Mouse (Mus musculus): ENCODE data around the gene Sh2d4b.

DNA sequence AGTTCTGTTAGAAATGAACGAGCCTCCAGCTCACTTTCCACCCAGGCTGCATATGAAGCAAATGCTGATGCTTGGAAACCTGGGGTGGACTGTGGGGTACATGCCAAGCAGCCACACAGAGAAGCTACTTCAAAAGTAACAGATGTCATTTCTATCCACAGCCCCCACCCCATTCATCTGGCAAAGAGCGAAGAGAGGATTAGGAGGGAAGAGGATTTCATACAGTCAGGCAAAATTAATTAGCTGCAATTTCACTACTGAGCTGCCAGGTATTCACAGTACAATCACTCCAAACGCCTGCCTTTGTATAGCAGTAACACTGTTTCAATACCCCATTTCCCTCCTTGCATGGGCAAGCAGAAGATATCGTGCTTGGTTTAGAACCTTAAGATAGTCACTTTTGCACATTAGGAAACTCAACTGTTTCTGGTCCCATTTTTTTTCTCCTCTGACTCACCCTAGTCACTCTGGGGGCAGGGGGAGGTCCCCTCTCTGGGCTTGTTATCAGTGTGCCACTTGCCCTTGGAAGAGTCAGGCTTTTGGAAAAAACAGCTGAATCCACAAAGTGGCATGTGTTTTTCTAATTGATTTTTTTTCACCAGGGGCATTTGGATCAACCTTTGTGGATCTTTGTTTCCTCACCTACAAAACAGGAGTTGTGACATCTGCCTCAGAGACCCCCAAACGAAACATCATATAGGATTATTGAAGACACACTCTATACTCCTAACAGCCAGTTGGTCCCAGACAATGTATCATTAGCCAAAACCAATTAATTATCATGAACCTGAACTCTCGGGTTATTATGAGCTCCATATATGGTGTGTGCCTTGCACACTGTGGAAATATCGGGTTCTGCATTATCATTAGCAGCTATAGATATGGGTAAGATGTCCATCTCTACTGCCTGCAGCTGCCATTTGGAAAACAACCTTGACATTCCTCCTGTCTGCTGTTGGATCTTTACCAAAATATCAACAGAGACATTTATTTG is 123.7 kb downstream of the Sh2d4b start:
- TF ChIP-seq POLR2A (IDR thresholded peaks at IDR 0.05; ENCODE audit: borderline replicate concordance, low read depth, low read length), result no peak
- TF ChIP-seq CTCF (IDR thresholded peaks at IDR 0.05; ENCODE audit: low read depth, low read length), result no peak

Data from bone marrow macrophage, adult 2 months (primary cell).